Mouse (Mus musculus): ENCODE data around the gene Slit3. TPM values are rescaled to one million over a fixed set of nuclear protein-coding genes. Genes with fewer than 3 reads are reported as not detected.
A peak's percentile ranks its signal among the peaks of the same experiment; 100 is the strongest.

Slit3 gene
- total and polyA plus RNA-seq, 2 experiments = 0.09 to 0.12 TPM

DNA sequence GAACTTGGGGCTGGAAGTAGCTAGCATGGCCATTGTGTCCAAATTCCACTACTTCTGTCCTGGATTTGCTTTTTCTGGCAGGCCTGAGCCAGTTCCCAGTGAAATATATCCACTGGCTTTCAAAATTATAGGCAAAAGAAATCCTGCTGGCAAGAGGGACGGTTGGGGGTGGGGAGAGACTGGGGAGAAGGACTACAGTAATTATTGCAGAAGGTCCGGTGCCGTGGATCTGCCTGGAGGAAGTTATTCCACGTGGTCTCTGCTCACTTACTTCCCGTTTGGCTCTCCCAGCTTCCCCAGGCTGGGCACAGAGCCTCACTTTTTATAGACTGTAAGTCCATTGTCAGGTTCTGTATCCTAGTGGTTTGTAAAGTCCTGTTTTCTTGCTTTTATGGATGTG lies 176.3 kb downstream of the Slit3 start:
- Histone ChIP-seq H3K4me1 (ENCODE audit: control insufficient read depth, insufficient read depth, low read length) (no peaks in the 10 kb centered on the region), H3K27ac (replicated peaks; ENCODE audit: insufficient read depth, low read depth, low read length) (no peak overlapping the region), H3K36me3 (ENCODE audit: control insufficient read depth, insufficient read depth, low read length) (no peaks in the 10 kb centered on the region), H3K4me3 (ENCODE audit: insufficient read depth, low read depth, low read length) (no peak overlapping the region), H3K9ac (ENCODE audit: low read depth, low read length) (no peak overlapping the region), H3K27me3 (ENCODE audit: control insufficient read depth, insufficient read depth, low read length) (no peaks in the 10 kb centered on the region), H3K79me2 (ENCODE audit: control insufficient read depth, insufficient read depth, low read length) (no peaks in the 10 kb centered on the region)
- no peak for TF ChIP-seq CTCF (IDR thresholded peaks at IDR 0.05; ENCODE audit: low read depth, low read length)
- WGBS = 68% methylated on average over 5 of the region's 5 CpGs
- DNase-seq (ENCODE audit: extremely low read depth, low read depth, low spot score) = peak; percentile 19

- H3K4me3 ChIP-seq (ENCODE audit: insufficient read depth, low read depth, low read length) = no peak overlapping the region
- H3K4me1 ChIP-seq (ENCODE audit: control insufficient read depth, insufficient read depth, low read length) = no peaks in the 10 kb centered on the region
- 95% methylated on average over 2 of the region's 2 CpGs for WGBS
- TF ChIP-seq CTCF (IDR thresholded peaks at IDR 0.05; ENCODE audit: low read depth, low read length) (no peak), POLR2A (IDR thresholded peaks at IDR 0.05; ENCODE audit: extremely low read depth, insufficient read depth, low read length) (no peak)
- no peaks in the 10 kb centered on the region for H3K27me3 ChIP-seq (ENCODE audit: control insufficient read depth, insufficient read depth, low read length)
- no peaks in the 10 kb centered on the region for H3K36me3 ChIP-seq (ENCODE audit: control insufficient read depth, insufficient read depth, low read length)
- no peak overlapping the region for H3K27ac ChIP-seq (replicated peaks; ENCODE audit: insufficient read depth, low read depth, low read length)
- no peaks in the 10 kb centered on the region for H3K79me2 ChIP-seq (ENCODE audit: control insufficient read depth, insufficient read depth, low read length)
- H3K9ac ChIP-seq (ENCODE audit: low read depth, low read length) = no peak overlapping the region
- no peak for DNase-seq (ENCODE audit: extremely low read depth, low read depth, low spot score)
Observed at GRCm38 (mm10) chr11:35298526-35298925, 177.5 kb downstream of the Slit3 start.

- 88% methylated on average over 7 of the region's 7 CpGs for WGBS
- no peak overlapping the region for H3K9ac ChIP-seq (ENCODE audit: low read depth, low read length)
Observed at GRCm38 (mm10) chr11:35299857-35300375, 178.9 kb downstream of the Slit3 start.

DNA sequence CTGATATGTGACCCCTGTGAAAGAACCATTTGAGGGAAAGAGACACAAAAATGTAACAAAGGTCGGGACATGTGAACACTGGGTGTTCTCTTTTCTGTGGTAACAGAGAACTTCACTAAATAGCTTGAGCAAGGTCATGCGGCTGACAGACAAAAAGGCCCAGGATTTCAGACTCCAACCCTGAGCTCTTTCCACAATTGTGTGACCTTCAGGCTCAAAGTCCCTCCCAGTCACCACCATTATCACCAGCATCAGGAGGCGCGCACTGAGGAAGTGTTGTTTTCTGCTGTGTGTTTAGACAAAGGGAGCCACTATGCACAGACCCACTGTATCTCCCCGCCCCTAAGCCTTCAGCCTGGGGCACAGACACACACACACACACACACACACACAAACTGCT lies 181.2 kb downstream of the Slit3 start:
- no peak for DNase-seq (ENCODE audit: extremely low read depth, low read depth, low spot score)
- Histone ChIP-seq H3K79me2 (ENCODE audit: control insufficient read depth, insufficient read depth, low read length) (no peaks in the 10 kb centered on the region), H3K27ac (replicated peaks; ENCODE audit: insufficient read depth, low read depth, low read length) (no peak overlapping the region), H3K4me1 (ENCODE audit: control insufficient read depth, insufficient read depth, low read length) (no peaks in the 10 kb centered on the region), H3K4me3 (ENCODE audit: insufficient read depth, low read depth, low read length) (no peak overlapping the region), H3K36me3 (ENCODE audit: control insufficient read depth, insufficient read depth, low read length) (no peaks in the 10 kb centered on the region), H3K27me3 (ENCODE audit: control insufficient read depth, insufficient read depth, low read length) (no peaks in the 10 kb centered on the region), H3K9ac (ENCODE audit: low read depth, low read length) (no peak overlapping the region)
- WGBS = 76% methylated on average over 5 of the region's 5 CpGs
- TF ChIP-seq CTCF (IDR thresholded peaks at IDR 0.05; ENCODE audit: low read depth, low read length) (no peak), POLR2A (IDR thresholded peaks at IDR 0.05; ENCODE audit: extremely low read depth, insufficient read depth, low read length) (no peak)

More at GRCm38 (mm10) chr11:35299857-35300375, 178.9 kb downstream of the Slit3 start:
- DNase-seq (ENCODE audit: extremely low read depth, low read depth, low spot score) = no peak
- Histone ChIP-seq H3K4me1 (ENCODE audit: control insufficient read depth, insufficient read depth, low read length) (no peaks in the 10 kb centered on the region), H3K27me3 (ENCODE audit: control insufficient read depth, insufficient read depth, low read length) (no peaks in the 10 kb centered on the region), H3K27ac (replicated peaks; ENCODE audit: insufficient read depth, low read depth, low read length) (no peak overlapping the region), H3K79me2 (ENCODE audit: control insufficient read depth, insufficient read depth, low read length) (no peaks in the 10 kb centered on the region), H3K4me3 (ENCODE audit: insufficient read depth, low read depth, low read length) (no peak overlapping the region), H3K36me3 (ENCODE audit: control insufficient read depth, insufficient read depth, low read length) (no peaks in the 10 kb centered on the region)
- no peak for TF ChIP-seq CTCF (IDR thresholded peaks at IDR 0.05; ENCODE audit: low read depth, low read length)
- TF ChIP-seq POLR2A (IDR thresholded peaks at IDR 0.05; ENCODE audit: extremely low read depth, insufficient read depth, low read length) = no peak

GRCm38 (mm10) chr11:35304216-35304975 lies 183.4 kb downstream of the Slit3 start:
- H3K79me2 ChIP-seq (ENCODE audit: control insufficient read depth, insufficient read depth, low read length) = no peaks in the 10 kb centered on the region
- no peak overlapping the region for H3K4me3 ChIP-seq (ENCODE audit: insufficient read depth, low read depth, low read length)
- H3K36me3 ChIP-seq (ENCODE audit: control insufficient read depth, insufficient read depth, low read length) = no peaks in the 10 kb centered on the region
- no peaks in the 10 kb centered on the region for H3K4me1 ChIP-seq (ENCODE audit: control insufficient read depth, insufficient read depth, low read length)
- 84% methylated on average over 8 of the region's 8 CpGs for WGBS
- TF ChIP-seq POLR2A (IDR thresholded peaks at IDR 0.05; ENCODE audit: extremely low read depth, insufficient read depth, low read length) (no peak), CTCF (IDR thresholded peaks at IDR 0.05; ENCODE audit: low read depth, low read length) (no peak)
- H3K9ac ChIP-seq (ENCODE audit: low read depth, low read length) = no peak overlapping the region
- no peak overlapping the region for H3K27ac ChIP-seq (replicated peaks; ENCODE audit: insufficient read depth, low read depth, low read length)
- H3K27me3 ChIP-seq (ENCODE audit: control insufficient read depth, insufficient read depth, low read length) = no peaks in the 10 kb centered on the region
- no peak for DNase-seq (ENCODE audit: extremely low read depth, low read depth, low spot score)

DNA sequence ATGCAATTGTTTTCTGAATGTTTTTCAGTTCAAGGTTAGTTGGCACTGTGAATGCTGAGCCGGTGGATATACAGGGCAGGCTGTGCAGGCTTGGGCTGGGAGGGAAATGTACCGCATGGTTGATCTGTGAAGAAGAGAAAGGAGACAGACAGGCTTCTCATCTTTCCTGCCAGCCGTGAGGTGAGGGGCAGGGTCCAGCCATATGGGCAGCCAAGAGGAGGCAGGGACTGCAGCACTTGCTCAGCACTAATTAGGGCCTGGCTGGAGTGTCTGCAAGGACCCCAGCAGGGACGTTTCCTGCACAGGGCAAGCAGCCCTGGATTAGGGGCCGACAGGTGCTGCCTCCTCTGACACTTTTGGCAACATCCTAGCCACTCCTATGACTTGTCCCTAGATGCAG lies 184.1 kb downstream of the Slit3 start:
- Histone ChIP-seq H3K27me3 (ENCODE audit: control insufficient read depth, insufficient read depth, low read length) (no peaks in the 10 kb centered on the region), H3K79me2 (ENCODE audit: control insufficient read depth, insufficient read depth, low read length) (no peaks in the 10 kb centered on the region), H3K27ac (replicated peaks; ENCODE audit: insufficient read depth, low read depth, low read length) (no peak overlapping the region), H3K36me3 (ENCODE audit: control insufficient read depth, insufficient read depth, low read length) (no peaks in the 10 kb centered on the region), H3K4me1 (ENCODE audit: control insufficient read depth, insufficient read depth, low read length) (no peaks in the 10 kb centered on the region), H3K4me3 (ENCODE audit: insufficient read depth, low read depth, low read length) (no peak overlapping the region), H3K9ac (ENCODE audit: low read depth, low read length) (no peak overlapping the region)
- no peak for DNase-seq (ENCODE audit: extremely low read depth, low read depth, low spot score)
- TF ChIP-seq POLR2A (IDR thresholded peaks at IDR 0.05; ENCODE audit: extremely low read depth, insufficient read depth, low read length) (no peak), CTCF (IDR thresholded peaks at IDR 0.05; ENCODE audit: low read depth, low read length) (no peak)
- 70% methylated on average over 5 of the region's 5 CpGs for WGBS
